Mouse (Mus musculus): Measurements from ENCODE around the gene Kpna2. TPM values are rescaled to one million over a fixed set of nuclear protein-coding genes. Genes with fewer than 3 reads are reported as not detected.
A peak's percentile ranks its signal among the peaks of the same experiment; 100 is the strongest.

The Kpna2 gene
- polyA plus RNA-seq, 1 experiment from 2014 or later, result 547 TPM

GRCm38 (mm10) chr11:106975419-106976177, 23.7 kb downstream of the Kpna2 start:
- Histone ChIP-seq H3K9ac (no peak overlapping the region), H3K4me1 (peaks cover 26% of the 10 kb centered on the region), H3K9me3 (no peaks in the 10 kb centered on the region), H3K27ac (peak overlapping the region; percentile 88), H3K4me2 (peak overlapping the region; percentile 11; the same call in 1 of the 2 replicates), H3K36me3 (no peaks in the 10 kb centered on the region), H3K27me3 (no peaks in the 10 kb centered on the region), H3K4me3 (no peak overlapping the region)
- peak; percentile 77 for ATAC-seq (ENCODE audit: borderline replicate concordance, extremely low read depth, low FRiP score, low TSS enrichment)
- WGBS, result 23% methylated on average over 8 of the region's 8 CpGs

- Histone ChIP-seq H3K4me1 (peaks cover 32% of the 10 kb centered on the region), H3K4me3 (no peak overlapping the region), H3K9me3 (no peaks in the 10 kb centered on the region), H3K36me3 (no peaks in the 10 kb centered on the region), H3K27ac (no peak overlapping the region), H3K4me2 (no peak overlapping the region), H3K27me3 (no peaks in the 10 kb centered on the region), H3K9ac (no peak overlapping the region)
- no peak for ATAC-seq (ENCODE audit: borderline replicate concordance, extremely low read depth, low FRiP score, low TSS enrichment)
- 90% methylated on average over 2 of the region's 2 CpGs for WGBS
Measured at GRCm38 (mm10) chr11:106974440-106974839, 24.9 kb downstream of the Kpna2 start.

GRCm38 (mm10) chr11:106973016-106973415, 26.3 kb downstream of the Kpna2 start:
- Histone ChIP-seq H3K4me1 (peaks cover 36% of the 10 kb centered on the region), H3K4me2 (no peak overlapping the region), H3K27ac (no peak overlapping the region), H3K36me3 (no peaks in the 10 kb centered on the region), H3K9ac (no peak overlapping the region), H3K27me3 (no peaks in the 10 kb centered on the region), H3K9me3 (no peaks in the 10 kb centered on the region), H3K4me3 (no peak overlapping the region)
- ATAC-seq (ENCODE audit: borderline replicate concordance, extremely low read depth, low FRiP score, low TSS enrichment), result no peak
- WGBS, result 59% methylated on average over 5 of the region's 5 CpGs

- 51% methylated on average over 8 of the region's 8 CpGs for WGBS
- H3K27me3 ChIP-seq, result no peaks in the 10 kb centered on the region
- peak; percentile 92 for ATAC-seq (ENCODE audit: borderline replicate concordance, extremely low read depth, low FRiP score, low TSS enrichment)
Measured at GRCm38 (mm10) chr11:106969798-106970197, 29.5 kb downstream of the Kpna2 start.

GRCm38 (mm10) chr11:106967630-106968029, 31.7 kb downstream of the Kpna2 start:
- Histone ChIP-seq H3K27me3 (no peaks in the 10 kb centered on the region), H3K4me2 (no peak overlapping the region), H3K4me1 (peaks cover 24% of the 10 kb centered on the region), H3K9me3 (no peaks in the 10 kb centered on the region), H3K4me3 (no peak overlapping the region), H3K27ac (peak overlapping the region; percentile 70), H3K9ac (no peak overlapping the region), H3K36me3 (no peaks in the 10 kb centered on the region)
- 36% methylated on average over 10 of the region's 10 CpGs for WGBS
- no peak for ATAC-seq (ENCODE audit: borderline replicate concordance, extremely low read depth, low FRiP score, low TSS enrichment)

More at GRCm38 (mm10) chr11:106969798-106970197, 29.5 kb downstream of the Kpna2 start:
- H3K4me1 ChIP-seq, result peaks cover 24% of the 10 kb centered on the region
- no peak overlapping the region for H3K9ac ChIP-seq
- H3K4me3 ChIP-seq, result no peak overlapping the region
- peak overlapping the region; percentile 82; the same call in 1 of the 2 replicates for H3K27ac ChIP-seq
- no peak overlapping the region for H3K4me2 ChIP-seq
- no peaks in the 10 kb centered on the region for H3K9me3 ChIP-seq
- no peaks in the 10 kb centered on the region for H3K36me3 ChIP-seq

- no peak for ATAC-seq (ENCODE audit: borderline replicate concordance, extremely low read depth, low FRiP score, low TSS enrichment)
- H3K36me3 ChIP-seq, result no peaks in the 10 kb centered on the region
- H3K4me1 ChIP-seq, result peaks cover 34% of the 10 kb centered on the region
- H3K4me3 ChIP-seq, result no peak overlapping the region
- no peak overlapping the region for H3K9ac ChIP-seq
- no peak overlapping the region for H3K27ac ChIP-seq
- 84% methylated on average over 4 of the region's 4 CpGs for WGBS
- H3K27me3 ChIP-seq, result no peaks in the 10 kb centered on the region
- H3K9me3 ChIP-seq, result no peaks in the 10 kb centered on the region
- no peak overlapping the region for H3K4me2 ChIP-seq
Measured at GRCm38 (mm10) chr11:106965881-106966280, 33.5 kb downstream of the Kpna2 start.

GRCm38 (mm10) chr11:106962310-106962709, 37.0 kb downstream of the Kpna2 start:
- H3K9ac ChIP-seq, result no peak overlapping the region
- WGBS, result 76% methylated on average over 9 of the region's 9 CpGs
- H3K36me3 ChIP-seq, result no peaks in the 10 kb centered on the region
- no peak for ATAC-seq (ENCODE audit: borderline replicate concordance, extremely low read depth, low FRiP score, low TSS enrichment)
- peak overlapping the region; percentile 83 for H3K27ac ChIP-seq
- no peak overlapping the region for H3K4me3 ChIP-seq
- H3K9me3 ChIP-seq, result no peaks in the 10 kb centered on the region
- H3K4me2 ChIP-seq, result peak overlapping the region; percentile 3; the same call in 1 of the 2 replicates
- no peaks in the 10 kb centered on the region for H3K27me3 ChIP-seq
- H3K4me1 ChIP-seq, result peaks cover 28% of the 10 kb centered on the region

GRCm38 (mm10) chr11:106961471-106962081, 37.8 kb downstream of the Kpna2 start:
- H3K9ac ChIP-seq, result 0 out of 2 replicates have a peak overlapping the region, but pooled peaks have one; percentile 11
- H3K4me3 ChIP-seq, result no peak overlapping the region
- ATAC-seq (ENCODE audit: borderline replicate concordance, extremely low read depth, low FRiP score, low TSS enrichment), result peak; percentile 40
- no peaks in the 10 kb centered on the region for H3K27me3 ChIP-seq
- no peaks in the 10 kb centered on the region for H3K9me3 ChIP-seq
- H3K4me2 ChIP-seq, result peak overlapping the region; percentile 3; the same call in 1 of the 2 replicates
- H3K4me1 ChIP-seq, result peaks cover 28% of the 10 kb centered on the region
- H3K27ac ChIP-seq, result peak overlapping the region; percentile 83
- WGBS, result 37% methylated on average over 13 of the region's 13 CpGs
- no peaks in the 10 kb centered on the region for H3K36me3 ChIP-seq

- Histone ChIP-seq H3K4me1 (peaks cover 28% of the 10 kb centered on the region), H3K27me3 (no peaks in the 10 kb centered on the region), H3K27ac (no peak overlapping the region), H3K9me3 (no peaks in the 10 kb centered on the region), H3K36me3 (no peaks in the 10 kb centered on the region), H3K4me2 (no peak overlapping the region), H3K4me3 (no peak overlapping the region), H3K9ac (no peak overlapping the region)
- WGBS, result 87% methylated on average over 5 of the region's 5 CpGs
- ATAC-seq (ENCODE audit: borderline replicate concordance, extremely low read depth, low FRiP score, low TSS enrichment), result no peak
Measured at GRCm38 (mm10) chr11:106959121-106959520, 40.2 kb downstream of the Kpna2 start.

GRCm38 (mm10) chr11:106958407-106959071, 40.8 kb downstream of the Kpna2 start:
- Histone ChIP-seq H3K4me1 (peaks cover 28% of the 10 kb centered on the region), H3K36me3 (no peaks in the 10 kb centered on the region), H3K4me3 (no peak overlapping the region), H3K4me2 (no peak overlapping the region), H3K9ac (no peak overlapping the region), H3K27ac (no peak overlapping the region), H3K9me3 (no peaks in the 10 kb centered on the region), H3K27me3 (no peaks in the 10 kb centered on the region)
- ATAC-seq (ENCODE audit: borderline replicate concordance, extremely low read depth, low FRiP score, low TSS enrichment), result no peak
- 71% methylated on average over 6 of the region's 6 CpGs for WGBS

- Histone ChIP-seq H3K4me1 (peaks cover 28% of the 10 kb centered on the region), H3K4me3 (no peak overlapping the region), H3K9me3 (no peaks in the 10 kb centered on the region), H3K27me3 (no peaks in the 10 kb centered on the region), H3K36me3 (no peaks in the 10 kb centered on the region), H3K9ac (no peak overlapping the region), H3K4me2 (peak overlapping the region; percentile 9; the same call in 1 of the 2 replicates), H3K27ac (peak overlapping the region; percentile 72)
- 54% methylated on average over 12 of the region's 12 CpGs for WGBS
- ATAC-seq (ENCODE audit: borderline replicate concordance, extremely low read depth, low FRiP score, low TSS enrichment), result peak; percentile 68; the same call in 1 of the 2 replicates
Measured at GRCm38 (mm10) chr11:106957271-106957980, 41.9 kb downstream of the Kpna2 start.
